Mouse (Mus musculus) thymus, adult 2 months (tissue): ENCODE measurements at regions not wholly inside any gene's neighbourhood (a gene's known extent, or its start where the extent isn't known, plus 50 kb on each side); places are given as distances from the start of the nearest gene placed in this dataset.

Experiments
- CTCF ChIP-seq: fragments of 200-500 bp; IDR thresholded peaks from 2 replicates; pipeline ENCODE4 v1.5.1; 2012; ENCODE audit warnings: mild to moderate bottlenecking, control low read depth, low read length, moderate library complexity, borderline replicate concordance; ENCODE audit not compliant: control insufficient read depth, poor library complexity, insufficient read depth; ENCODE audit errors: extremely low read depth
- POLR2A ChIP-seq: fragments of 200-500 bp; IDR thresholded peaks from 2 replicates; pipeline ENCODE4 v1.6.1; 2012; ENCODE audit warnings: mild to moderate bottlenecking, low read length, control low read depth, moderate library complexity; ENCODE audit not compliant: control insufficient read depth, poor library complexity, insufficient read depth; ENCODE audit errors: extremely low read depth

- TF ChIP-seq CTCF (no peak), POLR2A (no peak)
These were observed 265.0 kb downstream of the Etnk1 start for GRCm38 (mm10) chr6:143431896-143432450.
